7 mouse cellular contexts compared by ENCODE assay signal in the genomic region with DNA sequence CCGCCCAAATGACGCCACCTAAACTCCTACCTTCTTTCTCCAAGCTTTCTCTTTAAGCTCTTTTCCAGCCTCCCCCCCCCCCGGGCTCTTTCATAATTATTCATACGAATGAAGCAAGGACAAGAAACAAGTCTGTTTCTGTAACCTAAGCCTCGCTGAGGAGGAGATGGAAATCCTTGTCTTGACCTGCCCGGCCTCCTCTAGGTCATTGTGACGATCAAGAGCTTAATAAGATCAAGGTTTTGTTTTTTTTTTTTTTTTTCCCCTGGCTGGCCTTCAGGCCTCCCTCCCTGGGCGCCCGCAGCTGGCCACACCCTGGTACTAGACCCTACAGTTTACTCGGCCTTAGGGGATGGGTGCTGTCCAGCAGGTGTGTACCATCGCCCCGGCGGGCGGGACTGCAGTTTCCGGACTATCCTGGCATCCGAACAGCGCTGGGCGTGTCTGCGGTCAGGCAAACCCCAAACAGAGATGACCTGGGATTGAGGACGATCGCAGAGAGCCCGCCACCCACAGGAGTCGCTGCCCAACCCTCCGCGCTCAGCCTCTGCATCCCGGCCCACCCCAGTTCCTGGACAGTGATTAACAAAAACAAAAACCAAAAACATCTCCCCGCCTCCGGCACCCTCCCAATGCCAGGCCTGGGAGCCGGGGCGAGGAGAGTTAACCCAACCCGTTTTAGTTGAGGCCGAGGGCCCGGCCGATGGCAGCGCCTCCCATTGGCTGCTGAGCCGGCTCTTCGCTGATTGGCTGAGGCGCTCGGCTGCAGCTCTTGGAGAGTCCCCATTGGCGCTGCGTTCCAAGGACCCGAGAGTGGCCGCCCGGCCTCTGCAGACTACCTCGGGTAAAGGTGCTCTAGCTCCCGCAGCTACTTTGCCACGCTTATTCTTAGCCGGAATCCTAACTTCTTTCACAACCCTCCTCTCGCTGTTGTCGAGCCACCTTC. TPM values are rescaled to one million over a fixed set of nuclear protein-coding genes. Genes with fewer than 3 reads are reported as not detected.
DNase-seq lines count a peak whose midpoint lies in the region; ATAC-seq lines count a peak whose summit lies in the region.

A gene (plus strand): TSS at position 795 of the 946 bp plus-strand sequence.

- peak within 1 kb of the TSS; percentile 91 for H3K4me2 ChIP-seq in embryonic facial prominence, embryonic 12.5 days (replicated peaks)
- H3K4me2 ChIP-seq in limb, embryonic 11.5 days (ENCODE audit: low read depth, severe bottlenecking) = peak within 1 kb of the TSS; percentile 81
- H3K4me2 ChIP-seq in midbrain, embryonic 14.5 days (ENCODE audit: low read length) = peak within 1 kb of the TSS; percentile 91

- no peaks in the 10 kb centered on the region for H3K36me3 ChIP-seq in embryonic facial prominence, embryonic 12.5 days
- no peaks in the 10 kb centered on the region for H3K36me3 ChIP-seq in limb, embryonic 11.5 days (ENCODE audit: control insufficient read depth, insufficient read depth, low read length)
- H3K36me3 ChIP-seq in midbrain, embryonic 14.5 days (ENCODE audit: control insufficient read depth, insufficient read depth, low read length) = no peaks in the 10 kb centered on the region

- H3K9me3 ChIP-seq in embryonic facial prominence, embryonic 12.5 days = no peaks in the 10 kb centered on the region
- no peaks in the 10 kb centered on the region for H3K9me3 ChIP-seq in limb, embryonic 11.5 days (ENCODE audit: control insufficient read depth, low read length)
- H3K9me3 ChIP-seq in midbrain, embryonic 14.5 days (ENCODE audit: control insufficient read depth, low read length) = no peaks in the 10 kb centered on the region

- H3K4me3 ChIP-seq in embryonic facial prominence, embryonic 12.5 days = peak within 1 kb of the TSS; percentile 53
- peak within 1 kb of the TSS; percentile 40 for H3K4me3 ChIP-seq in limb, embryonic 11.5 days (ENCODE audit: low read depth, low read length)
- H3K4me3 ChIP-seq in midbrain, embryonic 14.5 days (replicated peaks; ENCODE audit: low read depth, low read length) = peak within 1 kb of the TSS; percentile 61

- WGBS in embryonic facial prominence, embryonic 12.5 days = under 1% methylated on average over 50 of the region's 50 CpGs
- WGBS in limb, embryonic 11.5 days = under 1% methylated on average over 50 of the region's 50 CpGs
- under 1% methylated on average over 50 of the region's 50 CpGs for WGBS in midbrain, embryonic 14.5 days

- no peak within 1 kb of the TSS for H3K27ac ChIP-seq in embryonic facial prominence, embryonic 12.5 days
- no peak within 1 kb of the TSS for H3K27ac ChIP-seq in limb, embryonic 11.5 days (replicated peaks; ENCODE audit: low read depth, low read length)
- peak within 1 kb of the TSS; percentile 15; the same call in 1 of the 2 replicates for H3K27ac ChIP-seq in midbrain, embryonic 14.5 days (replicated peaks; ENCODE audit: low read depth, low read length)

- ATAC-seq in embryonic facial prominence, embryonic 12.5 days (ENCODE audit: insufficient number of reproducible peaks, insufficient read depth, low FRiP score, low TSS enrichment) = peak; percentile 96
- ATAC-seq in limb, embryonic 11.5 days (ENCODE audit: insufficient number of reproducible peaks, low FRiP score, low TSS enrichment, low read depth) = peak; percentile 95
- peak; percentile 95 for ATAC-seq in midbrain, embryonic 14.5 days (ENCODE audit: low FRiP score, low TSS enrichment)

- peak; percentile 94 for DNase-seq in adrenal gland, postnatal 25 days
- peak; percentile 100 for DNase-seq in heart, adult 11 months
- peak; percentile 91 for DNase-seq in kidney, adult 18-20 months
- DNase-seq in limb, embryonic 11.5 days (ENCODE audit: low spot score) = peak; percentile 90
- peak; percentile 94 for DNase-seq in midbrain, embryonic 14.5 days
- DNase-seq in spleen, adult 18-20 months = peak; percentile 79 to 82

- H3K4me1 ChIP-seq in embryonic facial prominence, embryonic 12.5 days = peaks cover 10% of the 10 kb centered on the region; the same call in 1 of the 2 replicates
- H3K4me1 ChIP-seq in limb, embryonic 11.5 days (ENCODE audit: control insufficient read depth, insufficient read depth, low read length) = peaks cover 4% of the 10 kb centered on the region; the same call in 1 of the 2 replicates
- H3K4me1 ChIP-seq in midbrain, embryonic 14.5 days (ENCODE audit: control insufficient read depth, insufficient read depth, low read length) = 0 out of 2 replicates have a peak, but pooled peaks cover 3% of the 10 kb centered on the region

- no peaks in the 10 kb centered on the region for H3K27me3 ChIP-seq in embryonic facial prominence, embryonic 12.5 days
- no peaks in the 10 kb centered on the region for H3K27me3 ChIP-seq in limb, embryonic 11.5 days (ENCODE audit: control insufficient read depth, insufficient read depth, low read length)
- H3K27me3 ChIP-seq in midbrain, embryonic 14.5 days (ENCODE audit: control insufficient read depth, insufficient read depth, low read length) = no peaks in the 10 kb centered on the region

- peak within 1 kb of the TSS; percentile 63 for H3K9ac ChIP-seq in embryonic facial prominence, embryonic 12.5 days
- peak within 1 kb of the TSS; percentile 27 for H3K9ac ChIP-seq in limb, embryonic 11.5 days (ENCODE audit: low read length)
- peak within 1 kb of the TSS; percentile 62 for H3K9ac ChIP-seq in midbrain, embryonic 14.5 days (replicated peaks; ENCODE audit: low read length)

RNA-seq across cellular contexts. Expression of the gene that starts here (rescaled TPM):
- total RNA-seq in adrenal gland, postnatal 25 days (2021) = 32.0 and 35.4 TPM in 2 replicates
- 2.6 and 4.1 TPM in 2 replicates for polyA plus RNA-seq in embryonic facial prominence, embryonic 12.5 days (2016; fragmentation: Nextera tagmentation; extraction: Ambion mirVana)
- 2.6 and 3.0 TPM in 2 replicates for polyA plus RNA-seq in limb, embryonic 11.5 days (2014; fragmentation: Nextera tagmentation; extraction: Ambion mirVana)
- polyA plus RNA-seq in midbrain, embryonic 14.5 days (2014; fragmentation: Nextera tagmentation; extraction: Ambion mirVana) = 1.1 and 1.9 TPM in 2 replicates
